Mouse (Mus musculus) embryonic stem cell, embryonic (primary cell): ENCODE data around the gene Vmac.

Experiments
- CTCF ChIA-PET, 4 experiments: fragments of 300-600 bp in 2 of 4; fragments of 350-600 bp in 2 of 4; sonication (Branson Sonifier 250); formaldehyde crosslinking; loops; one replicate each; lab custom pipeline; 2022; ENCODE audit warnings: inconsistent platforms in 2 of 4; lab: Charles Lee
- POLR2A ChIA-PET, 4 experiments: fragments of 300-600 bp in 2 of 4; fragments of 350-600 bp in 2 of 4; sonication (Branson Sonifier 250); formaldehyde crosslinking; loops; one replicate each; lab custom pipeline; 2022; ENCODE audit warnings: antibody characterized with exemption in 4 of 4, inconsistent platforms in 1 of 4; lab: Charles Lee

Vmac gene

GRCm38 (mm10) chr17:56717363-56718058 lies at the start of gene Vmac, which contains the start of gene Ndufa11:
Gene Vmac, minus strand, starts transcription at chr17:56718022.
Gene Ndufa11, plus strand, starts transcription at chr17:56717767.
- POLR2A ChIA-PET, result interaction anchor here (0.5 to 8.0 kb wide), 81 partner anchors 8 to 1273 kb away, joined by 3 to 100 read pairs (median 5); partner anchors contain the start of genes Ranbp3 (in 4 of the 4), Dus3l (in 2 of the 4), Lonp1 (in 2 of the 4) and Nrtn (in 2 of the 4)
- CTCF ChIA-PET, result interaction anchor here in 3 of 4 experiments (0.6 to 1.3 kb wide), 8 partner anchors 19 to 599 kb away, joined by 3 to 7 read pairs (median 4); partner anchors contain the start of genes Catsperd (in 1 of the 3) and Lonp1 (in 1 of the 3)

- ChIA-PET CTCF (interaction anchor here in 3 of 4 experiments (0.6 to 1.6 kb wide), 8 partner anchors 11 to 163 kb away, joined by 3 to 5 read pairs (median 4); no protein-coding TSS in a partner anchor), POLR2A (interaction anchor here in 3 of 4 experiments (0.6 to 5.0 kb wide), 36 partner anchors 9 to 727 kb away, joined by 3 to 30 read pairs (median 4); partner anchors contain the start of genes Nrtn (in 2 of the 3), Alkbh7 (in 1 of the 3), Gpr108 (in 1 of the 3) and Khsrp (in 1 of the 3))
Measured at GRCm38 (mm10) chr17:56766631-56767405, 49.0 kb upstream of the Vmac start.

DNA sequence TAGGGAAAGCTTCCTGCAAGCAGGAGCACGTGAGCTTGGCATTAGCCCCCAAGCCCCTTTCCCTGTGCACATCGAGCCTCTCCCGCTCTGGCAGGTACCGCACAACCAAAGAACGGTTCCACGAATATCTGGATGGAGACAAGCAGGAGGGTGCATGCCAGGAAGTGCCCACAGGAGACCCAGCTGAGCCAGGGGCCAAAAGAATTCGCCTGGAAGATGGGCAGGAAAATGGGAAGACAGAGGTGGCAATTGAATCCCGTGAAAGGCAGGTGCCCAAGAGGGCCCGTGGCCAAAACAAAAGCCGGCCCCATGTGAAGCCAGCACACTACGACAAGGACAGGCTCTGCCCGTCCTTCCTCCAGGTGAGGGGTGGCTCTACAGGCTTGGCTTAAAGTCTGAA lies 47.6 kb upstream of the Vmac start:
- POLR2A ChIA-PET, result interaction anchor here in 3 of 4 experiments (0.6 to 5.0 kb wide), 107 partner anchors 8 to 686 kb away, joined by 3 to 48 read pairs (median 5); partner anchors contain the start of genes Rpl36 (in 3 of the 3), Clpp (in 2 of the 3), Gm17949 (in 2 of the 3) and Gtf2f1 (in 2 of the 3)
- CTCF ChIA-PET, result interaction anchor here (0.5 to 1.7 kb wide), 13 partner anchors 10 to 1063 kb away, joined by 3 to 9 read pairs (median 3); partner anchors contain the start of genes Clpp (in 1 of the 4) and Mllt1 (in 1 of the 4)

- CTCF ChIA-PET, result interaction anchor here in 3 of 4 experiments (0.6 to 2.9 kb wide), 19 partner anchors 9 to 332 kb away, joined by 3 to 9 read pairs (median 4); partner anchors contain the start of genes Alkbh7 (in 1 of the 3), Clpp (in 1 of the 3) and Mllt1 (in 1 of the 3)
- POLR2A ChIA-PET, result interaction anchor here (0.5 to 5.0 kb wide), 122 partner anchors 9 to 686 kb away, joined by 3 to 48 read pairs (median 4); partner anchors contain the start of genes Rpl36 (in 3 of the 4), Clpp (in 2 of the 4), Gm17949 (in 2 of the 4) and Gtf2f1 (in 2 of the 4)
Measured at GRCm38 (mm10) chr17:56764474-56765354, 46.9 kb upstream of the Vmac start, which contains the start of gene Dus3l. Gene Dus3l, plus strand, starts transcription at chr17:56764757.

GRCm38 (mm10) chr17:56763741-56764250 lies 46.0 kb upstream of the Vmac start:
- POLR2A ChIA-PET, result interaction anchor here (0.5 to 5.0 kb wide), 41 partner anchors 8 to 685 kb away, joined by 3 to 48 read pairs (median 4); partner anchors contain the start of genes Lonp1 (in 2 of the 4), Rpl36 (in 2 of the 4), Catsperd (in 1 of the 4) and Clpp (in 1 of the 4)
- CTCF ChIA-PET, result interaction anchor here in 3 of 4 experiments (0.6 to 2.9 kb wide), 11 partner anchors 9 to 455 kb away, joined by 3 to 11 read pairs (median 4); partner anchors contain the start of gene Mllt1 (in 1 of the 3)

DNA sequence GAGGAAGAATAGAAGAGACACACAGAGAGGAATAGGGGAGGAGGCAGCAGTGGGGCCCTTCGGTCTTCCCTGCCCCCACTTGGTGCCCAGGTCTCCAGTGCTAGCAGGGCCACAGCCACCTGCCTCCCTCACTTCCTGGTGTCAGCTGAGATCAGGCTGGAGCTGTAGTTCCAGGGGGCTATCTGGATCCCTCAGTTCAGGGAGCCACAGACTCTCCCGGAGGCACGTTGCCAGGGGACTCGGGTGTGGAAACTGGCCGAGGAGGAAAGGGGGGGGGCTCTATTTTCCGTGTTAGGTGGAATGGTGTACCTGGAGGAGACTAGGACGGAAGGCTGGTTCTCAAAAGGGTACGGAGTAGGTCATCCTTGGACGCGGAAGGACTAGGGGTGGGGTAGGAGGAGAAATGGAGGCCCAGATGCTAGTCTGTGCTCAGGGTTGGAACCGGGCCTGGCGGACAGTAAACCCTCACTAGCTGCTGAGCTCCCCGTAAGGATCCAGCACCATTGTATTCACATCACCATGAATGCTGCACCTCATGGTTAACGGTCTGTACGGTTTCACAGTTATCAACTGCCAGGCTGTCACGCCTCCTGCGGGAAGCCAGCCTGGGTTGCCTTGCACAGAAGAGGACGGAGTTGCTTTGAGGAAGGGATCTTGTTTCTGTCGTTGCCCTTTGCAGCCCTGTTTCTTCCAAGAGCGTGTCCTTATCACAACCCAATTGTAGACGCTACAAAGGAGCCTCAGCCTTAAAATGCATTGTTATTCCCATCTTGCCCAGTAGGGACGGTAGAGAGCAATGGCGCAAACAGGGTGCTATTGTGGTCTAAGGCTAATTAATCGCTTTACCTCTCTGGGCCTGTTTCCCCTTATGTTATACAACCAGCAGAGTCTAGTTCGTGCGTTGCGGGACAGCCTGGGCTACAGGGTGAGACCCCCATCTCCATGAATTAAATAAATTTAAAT lies 45.2 kb upstream of the Vmac start:
- ChIA-PET POLR2A (interaction anchor here in 3 of 4 experiments (0.6 to 5.0 kb wide), 35 partner anchors 8 to 487 kb away, joined by 3 to 48 read pairs (median 5); partner anchors contain the start of genes Ranbp3 (in 2 of the 3), Rpl36 (in 2 of the 3), Gm17949 (in 1 of the 3) and Khsrp (in 1 of the 3)), CTCF (interaction anchor here (0.6 to 2.9 kb wide), 11 partner anchors 10 to 454 kb away, joined by 3 to 11 read pairs (median 4); partner anchors contain the start of gene Mllt1 (in 1 of the 4))

DNA sequence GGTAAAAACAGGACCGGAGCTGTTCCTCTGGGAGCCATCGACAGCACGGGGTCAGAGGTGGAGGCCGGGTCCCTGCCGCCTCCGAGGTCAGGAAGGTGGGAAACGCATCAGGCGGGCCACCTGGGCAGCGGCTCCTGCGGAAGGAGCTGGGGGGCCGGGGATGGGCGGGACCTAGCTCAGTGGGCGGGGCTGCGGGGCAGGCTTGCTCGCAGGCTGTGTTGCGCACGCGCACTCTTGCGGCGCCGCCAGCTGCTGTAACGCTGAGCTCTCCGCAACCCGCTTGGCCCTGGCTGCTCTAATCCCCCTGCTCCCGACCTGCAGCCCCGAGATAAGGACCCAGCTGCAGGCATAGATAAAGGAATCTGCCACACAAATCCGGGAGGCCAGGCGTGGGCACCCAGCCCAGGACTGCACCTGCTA lies 44.2 kb upstream of the Vmac start:
- ChIA-PET CTCF (interaction anchor here in 3 of 4 experiments (0.5 to 2.9 kb wide), 18 partner anchors 11 to 628 kb away, joined by 3 to 11 read pairs (median 4); partner anchors contain the start of genes Gm17949 (in 1 of the 3), Gtf2f1 (in 1 of the 3), Lonp1 (in 1 of the 3) and Mllt1 (in 1 of the 3)), POLR2A (interaction anchor here (0.6 to 4.6 kb wide), 82 partner anchors 9 to 722 kb away, joined by 3 to 48 read pairs (median 4); partner anchors contain the start of genes Ranbp3 (in 3 of the 4), Alkbh7 (in 2 of the 4), Gm17949 (in 2 of the 4) and Gtf2f1 (in 2 of the 4))

GRCm38 (mm10) chr17:56761077-56761476 lies 43.3 kb upstream of the Vmac start:
- ChIA-PET CTCF (interaction anchor here in 1 of 4 experiments (1.2 kb wide), 1 partner anchor 24 kb away, joined by 7 read pairs; no protein-coding TSS in a partner anchor), POLR2A (interaction anchor here in 3 of 4 experiments (0.5 to 4.6 kb wide), 19 partner anchors 8 to 484 kb away, joined by 3 to 48 read pairs (median 6); partner anchors contain the start of genes Gm17949 (in 1 of the 3), Gtf2f1 (in 1 of the 3), Khsrp (in 1 of the 3) and Ranbp3 (in 1 of the 3))

- CTCF ChIA-PET, result interaction anchor here in 1 of 4 experiments (1.0 to 1.4 kb wide), 2 partner anchors 51 to 95 kb away, joined by 3 to 5 read pairs; no protein-coding TSS in a partner anchor
- POLR2A ChIA-PET, result interaction anchor here in 2 of 4 experiments (0.6 to 2.2 kb wide), 7 partner anchors 8 to 128 kb away, joined by 3 to 8 read pairs (median 4); no protein-coding TSS in a partner anchor
Measured at GRCm38 (mm10) chr17:56759261-56759660, 41.4 kb upstream of the Vmac start.

GRCm38 (mm10) chr17:56758132-56758531 lies 40.3 kb upstream of the Vmac start:
- ChIA-PET POLR2A (interaction anchor here in 3 of 4 experiments (0.5 to 2.4 kb wide), 37 partner anchors 9 to 504 kb away, joined by 3 to 18 read pairs (median 4); partner anchors contain the start of genes Ranbp3 (in 3 of the 3), Khsrp (in 2 of the 3), 2410015M20Rik (in 1 of the 3) and Alkbh7 (in 1 of the 3)), CTCF (interaction anchor here in 3 of 4 experiments (0.5 to 1.8 kb wide), 25 partner anchors 10 to 469 kb away, joined by 3 to 12 read pairs (median 3); partner anchors contain the start of gene Kdm4b (in 1 of the 3))

- ChIA-PET CTCF (interaction anchor here in 3 of 4 experiments (0.5 to 1.8 kb wide), 25 partner anchors 9 to 690 kb away, joined by 3 to 12 read pairs (median 3); partner anchors contain the start of gene Kdm4b (in 1 of the 3)), POLR2A (interaction anchor here in 3 of 4 experiments (0.5 to 2.4 kb wide), 42 partner anchors 8 to 504 kb away, joined by 3 to 18 read pairs (median 4); partner anchors contain the start of genes Ranbp3 (in 3 of the 3), Khsrp (in 2 of the 3), Ndufa11 (in 2 of the 3) and 2410015M20Rik (in 1 of the 3))
Measured at GRCm38 (mm10) chr17:56757416-56758123, 39.7 kb upstream of the Vmac start, which contains the start of gene Nrtn. Gene Nrtn, minus strand, starts transcription at chr17:56757530.

GRCm38 (mm10) chr17:56756703-56757399 lies 39.0 kb upstream of the Vmac start:
- POLR2A ChIA-PET, result interaction anchor here in 3 of 4 experiments (0.6 to 3.4 kb wide), 36 partner anchors 8 to 453 kb away, joined by 3 to 27 read pairs (median 4); partner anchors contain the start of genes Ranbp3 (in 3 of the 3), Ndufa11 (in 2 of the 3), Dus3l (in 1 of the 3) and Gm17949 (in 1 of the 3)
- CTCF ChIA-PET, result interaction anchor here in 3 of 4 experiments (0.6 to 1.8 kb wide), 18 partner anchors 20 to 690 kb away, joined by 3 to 12 read pairs (median 3); partner anchors contain the start of gene Kdm4b (in 1 of the 3)
